Mouse (Mus musculus): ENCODE results near the gene Catsper3. TPM values are rescaled to one million over a fixed set of nuclear protein-coding genes. Genes with fewer than 3 reads are reported as not detected.

The Catsper3 gene
- polyA plus RNA-seq, 1 experiment = 0.14 TPM

GRCm38 (mm10) chr13:55828141-55829017 lies 44.0 kb downstream of the Catsper3 start:
- Histone ChIP-seq H3K27me3 (ENCODE audit: control insufficient read depth, insufficient read depth, insufficient read length) (peaks cover 84% of the 10 kb centered on the region), H3K4me3 (no peak overlapping the region), H3K79me2 (ENCODE audit: control insufficient read depth, insufficient read depth) (no peaks in the 10 kb centered on the region), H3K36me3 (ENCODE audit: control insufficient read depth, insufficient read depth) (no peaks in the 10 kb centered on the region), H3ac (ENCODE audit: control insufficient read depth, insufficient read length) (no peak overlapping the region), H3K4me2 (ENCODE audit: low read depth) (no peak overlapping the region)
- TF ChIP-seq MYOD1 (IDR thresholded peaks at IDR 0.05; ENCODE audit: control insufficient read depth in 1 of 3, insufficient read length in 2 of 3, low read depth in 2 of 3) (no peak), POLR2AphosphoS2 (IDR thresholded peaks at IDR 0.05; ENCODE audit: insufficient read length, low read depth) (no peak), TCF12 (IDR thresholded peaks at IDR 0.05; ENCODE audit: insufficient read depth, poor library complexity, severe bottlenecking) (no peak), CEBPB (IDR thresholded peaks at IDR 0.05; ENCODE audit: insufficient read depth, poor library complexity, severe bottlenecking) (no peak), MYOG (IDR thresholded peaks at IDR 0.05; ENCODE audit: control insufficient read depth in 1 of 3, insufficient read depth in 1 of 3, insufficient read length in 2 of 3, low read depth in 2 of 3) (no peak), REST (IDR thresholded peaks at IDR 0.05; ENCODE audit: insufficient read depth, insufficient read length) (no peak), POLR2A (IDR thresholded peaks at IDR 0.05; ENCODE audit: insufficient read length, low read depth) (no peak), MAX (IDR thresholded peaks at IDR 0.05; ENCODE audit: low read depth) (no peak), E2F4 (IDR thresholded peaks at IDR 0.05; ENCODE audit: insufficient read depth) (no peak), SRF (IDR thresholded peaks at IDR 0.05; ENCODE audit: control insufficient read depth, insufficient read length, low read depth) (no peak), USF1 (IDR thresholded peaks at IDR 0.05; ENCODE audit: low read depth) (no peak), TCF3 (IDR thresholded peaks at IDR 0.05; ENCODE audit: insufficient read length, low read depth) (no peak)

GRCm38 (mm10) chr13:55829018-55829655 lies 44.8 kb downstream of the Catsper3 start:
- Histone ChIP-seq H3K36me3 (ENCODE audit: control insufficient read depth, insufficient read depth) (no peaks in the 10 kb centered on the region), H3K4me2 (ENCODE audit: low read depth) (no peak overlapping the region), H3K4me3 (no peak overlapping the region), H3K27me3 (ENCODE audit: control insufficient read depth, insufficient read depth, insufficient read length) (peaks cover 83% of the 10 kb centered on the region), H3K79me2 (ENCODE audit: control insufficient read depth, insufficient read depth) (no peaks in the 10 kb centered on the region), H3ac (ENCODE audit: control insufficient read depth, insufficient read length) (no peak overlapping the region)
- TF ChIP-seq POLR2AphosphoS2 (IDR thresholded peaks at IDR 0.05; ENCODE audit: insufficient read length, low read depth) (no peak), E2F4 (IDR thresholded peaks at IDR 0.05; ENCODE audit: insufficient read depth) (no peak), TCF3 (IDR thresholded peaks at IDR 0.05; ENCODE audit: insufficient read length, low read depth) (no peak), TCF12 (IDR thresholded peaks at IDR 0.05; ENCODE audit: insufficient read depth, poor library complexity, severe bottlenecking) (no peak), REST (IDR thresholded peaks at IDR 0.05; ENCODE audit: insufficient read depth, insufficient read length) (no peak), SRF (IDR thresholded peaks at IDR 0.05; ENCODE audit: control insufficient read depth, insufficient read length, low read depth) (no peak), USF1 (IDR thresholded peaks at IDR 0.05; ENCODE audit: low read depth) (no peak), POLR2A (IDR thresholded peaks at IDR 0.05; ENCODE audit: insufficient read length, low read depth) (no peak), CEBPB (IDR thresholded peaks at IDR 0.05; ENCODE audit: insufficient read depth, poor library complexity, severe bottlenecking) (no peak), MYOD1 (IDR thresholded peaks at IDR 0.05; ENCODE audit: control insufficient read depth in 1 of 3, insufficient read length in 2 of 3, low read depth in 2 of 3) (no peak), MYOG (IDR thresholded peaks at IDR 0.05; ENCODE audit: control insufficient read depth in 1 of 3, insufficient read depth in 1 of 3, insufficient read length in 2 of 3, low read depth in 2 of 3) (no peak), MAX (IDR thresholded peaks at IDR 0.05; ENCODE audit: low read depth) (no peak)

GRCm38 (mm10) chr13:55830081-55830832 lies 45.9 kb downstream of the Catsper3 start:
- Histone ChIP-seq H3K27me3 (ENCODE audit: control insufficient read depth, insufficient read depth, insufficient read length) (peaks cover 73% of the 10 kb centered on the region), H3K4me3 (no peak overlapping the region), H3K79me2 (ENCODE audit: control insufficient read depth, insufficient read depth) (no peaks in the 10 kb centered on the region), H3K36me3 (ENCODE audit: control insufficient read depth, insufficient read depth) (no peaks in the 10 kb centered on the region), H3K4me2 (ENCODE audit: low read depth) (no peak overlapping the region), H3ac (ENCODE audit: control insufficient read depth, insufficient read length) (no peak overlapping the region)
- no peak for TF ChIP-seq TCF12 (IDR thresholded peaks at IDR 0.05; ENCODE audit: insufficient read depth, poor library complexity, severe bottlenecking)
- no peak for TF ChIP-seq POLR2A (IDR thresholded peaks at IDR 0.05; ENCODE audit: insufficient read length, low read depth)
- TF ChIP-seq TCF3 (IDR thresholded peaks at IDR 0.05; ENCODE audit: insufficient read length, low read depth) = no peak
- TF ChIP-seq REST (IDR thresholded peaks at IDR 0.05; ENCODE audit: insufficient read depth, insufficient read length) = no peak
- TF ChIP-seq MYOG (IDR thresholded peaks at IDR 0.05; ENCODE audit: control insufficient read depth in 1 of 3, insufficient read depth in 1 of 3, insufficient read length in 2 of 3, low read depth in 2 of 3) = no peak
- no peak for TF ChIP-seq POLR2AphosphoS2 (IDR thresholded peaks at IDR 0.05; ENCODE audit: insufficient read length, low read depth)
- TF ChIP-seq E2F4 (IDR thresholded peaks at IDR 0.05; ENCODE audit: insufficient read depth) = no peak
- no peak for TF ChIP-seq CEBPB (IDR thresholded peaks at IDR 0.05; ENCODE audit: insufficient read depth, poor library complexity, severe bottlenecking)
- no peak for TF ChIP-seq MAX (IDR thresholded peaks at IDR 0.05; ENCODE audit: low read depth)
- no peak for TF ChIP-seq SRF (IDR thresholded peaks at IDR 0.05; ENCODE audit: control insufficient read depth, insufficient read length, low read depth)
- no peak for TF ChIP-seq USF1 (IDR thresholded peaks at IDR 0.05; ENCODE audit: low read depth)
- no peak for TF ChIP-seq MYOD1 (IDR thresholded peaks at IDR 0.05; ENCODE audit: control insufficient read depth in 1 of 3, insufficient read length in 2 of 3, low read depth in 2 of 3)

Measured in myocyte (in vitro differentiated cells).